16 mouse cellular contexts compared by ENCODE assay signal in the genomic region with DNA sequence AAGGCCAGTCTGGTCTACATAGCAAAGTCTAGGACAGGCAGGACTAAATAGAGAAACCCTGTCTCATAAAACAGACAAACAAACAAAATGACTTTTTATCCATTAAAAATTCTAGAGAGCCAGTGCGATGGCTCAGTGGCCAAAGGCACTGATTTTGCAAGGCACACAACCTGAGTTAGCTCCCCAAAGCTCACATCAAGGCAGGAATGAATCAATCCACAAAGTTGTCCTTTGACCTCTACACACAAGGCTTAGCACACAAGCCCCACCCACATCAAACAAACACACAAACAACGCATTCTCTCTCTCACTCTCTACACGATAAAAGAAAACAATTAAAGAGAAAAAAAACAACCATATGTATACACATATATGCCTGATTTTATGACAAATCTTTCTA.
"Had no signal": no experiment of that assay in that cellular context is flagged by ENCODE, and none has a peak within 500 bp of the region (broad histone marks: within the 10 kb centered on the region; RNA-seq: fewer than 3 reads in every experiment).

No protein-coding gene starts in this region.

- H3K9ac ChIP-seq: neural tube, embryonic 13.5 days; neural tube, embryonic 15.5 days; stomach, embryonic 15.5 days had no signal

- H3K4me1 ChIP-seq: neural tube, embryonic 13.5 days; neural tube, embryonic 15.5 days; stomach, embryonic 15.5 days had no signal

- DNase-seq: retina, postnatal 1 day; right cerebral cortex, adult 18-20 months; right cerebral cortex, postnatal 14 days; right cerebral cortex, postnatal 25 days; right cerebral cortex, postnatal 4 days; spleen, adult 18-20 months; thymus, adult 18-20 months; thymus, adult 2 months; thymus, postnatal 14 days; thymus, postnatal 25 days; thymus, postnatal 36 days; thymus, postnatal 4 days had no signal

- H3K4me2 ChIP-seq: neural tube, embryonic 13.5 days; neural tube, embryonic 15.5 days; stomach, embryonic 15.5 days had no signal

- H3K27ac ChIP-seq: neural tube, embryonic 13.5 days; neural tube, embryonic 15.5 days; stomach, embryonic 15.5 days; stomach, postnatal 0 days had no signal

- H3K4me3 ChIP-seq: neural tube, embryonic 13.5 days; neural tube, embryonic 15.5 days; stomach, embryonic 15.5 days had no signal

- H3K9me3 ChIP-seq: neural tube, embryonic 13.5 days; neural tube, embryonic 15.5 days; stomach, embryonic 15.5 days had no signal

- H3K27me3 ChIP-seq: neural tube, embryonic 13.5 days; neural tube, embryonic 15.5 days; stomach, embryonic 15.5 days had no signal
